Mouse (Mus musculus) intestine, embryonic 15.5 days (tissue): ENCODE measurements around the gene Kcnh1. TPM values are rescaled to one million over a fixed set of nuclear protein-coding genes. Genes with fewer than 3 reads are reported as not detected.

Source experiments
- ATAC-seq: fragments of 200-750 bp; cut with Nextera tagmentation; 2 replicates; pipeline ENCODE4 v1.8.0; 2017; ENCODE audit warnings: moderate TSS enrichment, moderate library complexity
- H3K27ac ChIP-seq: fragments of 300-500 bp; sonication (generic); 2 replicates; pipeline ENCODE4 v1.5.1; 2015; ENCODE audit warnings: mild to moderate bottlenecking, inconsistent platforms
- H3K27me3 ChIP-seq: fragments of 300-500 bp; sonication (generic); replicated peaks from 2 replicates; pipeline ENCODE4 v1.6.1; 2015; ENCODE audit warnings: inconsistent platforms
- H3K36me3 ChIP-seq: fragments of 300-500 bp; sonication (generic); 2 replicates; pipeline ENCODE4 v1.6.1; 2015; ENCODE audit warnings: inconsistent platforms
- H3K4me1 ChIP-seq: fragments of 300-500 bp; sonication (generic); replicated peaks from 2 replicates; pipeline ENCODE4 v1.6.1; 2015; ENCODE audit warnings: inconsistent platforms
- H3K4me2 ChIP-seq: fragments of 300-500 bp; sonication (generic); replicated peaks from 2 replicates; pipeline ENCODE4 v1.6.1; 2015; ENCODE audit warnings: mild to moderate bottlenecking, inconsistent platforms
- H3K4me3 ChIP-seq: fragments of 300-500 bp; sonication (generic); replicated peaks from 2 replicates; pipeline ENCODE4 v1.5.1; 2015; ENCODE audit warnings: inconsistent platforms
- H3K9ac ChIP-seq: fragments of 300-500 bp; sonication (generic); 2 replicates; pipeline ENCODE4 v1.6.1; 2015; ENCODE audit warnings: inconsistent platforms
- H3K9me3 ChIP-seq: fragments of 300-500 bp; sonication (generic); 2 replicates; pipeline ENCODE4 v1.6.1; 2016; ENCODE audit warnings: inconsistent platforms
- WGBS: fragments of 180-500 bp; shearing (Covaris S2); methylation state at CpG from one replicate; pipeline ENCODE4 v1.1.7; 2015; 5-methylcytosine and 5-hydroxymethylcytosine counted together
- polyA plus RNA-seq: library from polyadenylated mRNA; unstranded; fragments of >200 nt; fragmentation: Nextera tagmentation; extraction: Ambion mirVana; gene quantifications from 2 replicates; pipeline ENCODE4 v1.2.1, GENCODE M21; 2015

Gene Kcnh1
- polyA plus RNA-seq, 1 experiment from 2014 or later: 0.99 TPM

GRCm38 (mm10) chr1:192532212-192532611 is 341.6 kb downstream of the Kcnh1 start:
- H3K27ac ChIP-seq: no peak overlapping the region
- ATAC-seq: no peak

GRCm38 (mm10) chr1:192533016-192533415 is 342.4 kb downstream of the Kcnh1 start:
- Histone ChIP-seq H3K9ac (no peak overlapping the region), H3K4me3 (no peak overlapping the region), H3K9me3 (no peaks in the 10 kb centered on the region), H3K27ac (no peak overlapping the region), H3K4me2 (no peak overlapping the region), H3K27me3 (no peaks in the 10 kb centered on the region), H3K36me3 (no peaks in the 10 kb centered on the region), H3K4me1 (no peaks in the 10 kb centered on the region)
- ATAC-seq: no peak

More at GRCm38 (mm10) chr1:192532212-192532611, 341.6 kb downstream of the Kcnh1 start:
- H3K4me3 ChIP-seq: no peak overlapping the region
- no peaks in the 10 kb centered on the region for H3K27me3 ChIP-seq
- H3K4me2 ChIP-seq: no peak overlapping the region
- no peaks in the 10 kb centered on the region for H3K36me3 ChIP-seq
- H3K9me3 ChIP-seq: no peaks in the 10 kb centered on the region
- WGBS: 38% methylated on average over 2 of the region's 2 CpGs
- no peak overlapping the region for H3K9ac ChIP-seq
- H3K4me1 ChIP-seq: no peaks in the 10 kb centered on the region

GRCm38 (mm10) chr1:192536440-192536839 is 345.9 kb downstream of the Kcnh1 start:
- no peaks in the 10 kb centered on the region for H3K9me3 ChIP-seq
- no peak overlapping the region for H3K4me2 ChIP-seq
- H3K36me3 ChIP-seq: no peaks in the 10 kb centered on the region
- H3K27me3 ChIP-seq: no peaks in the 10 kb centered on the region
- H3K9ac ChIP-seq: no peak overlapping the region
- H3K4me1 ChIP-seq: no peaks in the 10 kb centered on the region
- H3K27ac ChIP-seq: no peak overlapping the region
- 36% methylated on average over 1 of the region's 1 CpGs for WGBS
- no peak for ATAC-seq
- no peak overlapping the region for H3K4me3 ChIP-seq

GRCm38 (mm10) chr1:192537169-192537568 is 346.6 kb downstream of the Kcnh1 start:
- Histone ChIP-seq H3K27me3 (no peaks in the 10 kb centered on the region), H3K27ac (no peak overlapping the region), H3K4me2 (no peak overlapping the region), H3K4me1 (no peaks in the 10 kb centered on the region), H3K4me3 (no peak overlapping the region), H3K9me3 (no peaks in the 10 kb centered on the region), H3K36me3 (no peaks in the 10 kb centered on the region), H3K9ac (no peak overlapping the region)
- 74% methylated on average over 7 of the region's 7 CpGs for WGBS
- no peak for ATAC-seq

- 62% methylated on average over 2 of the region's 2 CpGs for WGBS
- ATAC-seq: no peak
- no peaks in the 10 kb centered on the region for H3K9me3 ChIP-seq
Observed at GRCm38 (mm10) chr1:192542093-192542492, 351.5 kb downstream of the Kcnh1 start.

GRCm38 (mm10) chr1:192543686-192544085 is 353.1 kb downstream of the Kcnh1 start:
- Histone ChIP-seq H3K36me3 (no peaks in the 10 kb centered on the region), H3K4me3 (no peak overlapping the region), H3K27me3 (no peaks in the 10 kb centered on the region), H3K9ac (no peak overlapping the region), H3K4me2 (no peak overlapping the region), H3K27ac (no peak overlapping the region), H3K4me1 (no peaks in the 10 kb centered on the region), H3K9me3 (no peaks in the 10 kb centered on the region)
- WGBS: 89% methylated on average over 4 of the region's 4 CpGs
- ATAC-seq: no peak

More at GRCm38 (mm10) chr1:192542093-192542492, 351.5 kb downstream of the Kcnh1 start:
- H3K4me2 ChIP-seq: no peak overlapping the region
- H3K36me3 ChIP-seq: no peaks in the 10 kb centered on the region
- H3K27ac ChIP-seq: no peak overlapping the region
- no peak overlapping the region for H3K4me3 ChIP-seq
- no peak overlapping the region for H3K9ac ChIP-seq
- H3K4me1 ChIP-seq: no peaks in the 10 kb centered on the region
- no peaks in the 10 kb centered on the region for H3K27me3 ChIP-seq

GRCm38 (mm10) chr1:192544091-192544490 is 353.5 kb downstream of the Kcnh1 start:
- no peak overlapping the region for H3K4me3 ChIP-seq
- H3K4me1 ChIP-seq: no peaks in the 10 kb centered on the region
- no peaks in the 10 kb centered on the region for H3K36me3 ChIP-seq
- no peak for ATAC-seq
- H3K27me3 ChIP-seq: no peaks in the 10 kb centered on the region
- no peak overlapping the region for H3K9ac ChIP-seq
- no peak overlapping the region for H3K27ac ChIP-seq
- no peaks in the 10 kb centered on the region for H3K9me3 ChIP-seq
- no peak overlapping the region for H3K4me2 ChIP-seq
- 64% methylated on average over 9 of the region's 9 CpGs for WGBS

GRCm38 (mm10) chr1:192544901-192545300 is 354.3 kb downstream of the Kcnh1 start:
- H3K9ac ChIP-seq: no peak overlapping the region
- ATAC-seq: no peak
- H3K27ac ChIP-seq: no peak overlapping the region
- no peaks in the 10 kb centered on the region for H3K4me1 ChIP-seq
- 66% methylated on average over 7 of the region's 7 CpGs for WGBS
- no peak overlapping the region for H3K4me2 ChIP-seq
- no peaks in the 10 kb centered on the region for H3K9me3 ChIP-seq
- no peaks in the 10 kb centered on the region for H3K36me3 ChIP-seq
- H3K4me3 ChIP-seq: no peak overlapping the region
- no peaks in the 10 kb centered on the region for H3K27me3 ChIP-seq

- no peak overlapping the region for H3K4me3 ChIP-seq
- H3K27me3 ChIP-seq: no peaks in the 10 kb centered on the region
- no peak overlapping the region for H3K4me2 ChIP-seq
- no peak for ATAC-seq
- H3K9ac ChIP-seq: no peak overlapping the region
- no peak overlapping the region for H3K27ac ChIP-seq
- H3K36me3 ChIP-seq: no peaks in the 10 kb centered on the region
- 21% methylated on average over 1 of the region's 1 CpGs for WGBS
- no peaks in the 10 kb centered on the region for H3K4me1 ChIP-seq
- H3K9me3 ChIP-seq: no peaks in the 10 kb centered on the region
Observed at GRCm38 (mm10) chr1:192546843-192547242, 356.3 kb downstream of the Kcnh1 start.

GRCm38 (mm10) chr1:192550561-192550960 is 360.0 kb downstream of the Kcnh1 start:
- H3K4me3 ChIP-seq: no peak overlapping the region
- H3K9me3 ChIP-seq: no peaks in the 10 kb centered on the region
- ATAC-seq: no peak
- no peak overlapping the region for H3K9ac ChIP-seq
- no peak overlapping the region for H3K4me2 ChIP-seq
- H3K27me3 ChIP-seq: no peaks in the 10 kb centered on the region
- H3K4me1 ChIP-seq: no peaks in the 10 kb centered on the region
- no peak overlapping the region for H3K27ac ChIP-seq
- H3K36me3 ChIP-seq: no peaks in the 10 kb centered on the region
- WGBS: 87% methylated on average over 3 of the region's 3 CpGs

GRCm38 (mm10) chr1:192555516-192555915 is 364.9 kb downstream of the Kcnh1 start:
- Histone ChIP-seq H3K4me1 (no peaks in the 10 kb centered on the region), H3K27ac (no peak overlapping the region), H3K9me3 (no peaks in the 10 kb centered on the region), H3K36me3 (no peaks in the 10 kb centered on the region), H3K27me3 (no peaks in the 10 kb centered on the region), H3K4me2 (no peak overlapping the region), H3K9ac (no peak overlapping the region), H3K4me3 (no peak overlapping the region)
- WGBS: 70% methylated on average over 4 of the region's 4 CpGs
- ATAC-seq: no peak

GRCm38 (mm10) chr1:192557978-192558594 is 367.5 kb downstream of the Kcnh1 start:
- Histone ChIP-seq H3K27ac (no peak overlapping the region), H3K4me2 (no peak overlapping the region), H3K4me1 (no peaks in the 10 kb centered on the region), H3K36me3 (no peaks in the 10 kb centered on the region), H3K27me3 (no peaks in the 10 kb centered on the region), H3K4me3 (no peak overlapping the region), H3K9ac (no peak overlapping the region), H3K9me3 (no peaks in the 10 kb centered on the region)
- ATAC-seq: no peak
- WGBS: 76% methylated on average over 5 of the region's 5 CpGs

GRCm38 (mm10) chr1:192559341-192559740 is 368.8 kb downstream of the Kcnh1 start:
- H3K27me3 ChIP-seq: no peaks in the 10 kb centered on the region
- 85% methylated on average over 1 of the region's 1 CpGs for WGBS
- no peak overlapping the region for H3K9ac ChIP-seq
- no peaks in the 10 kb centered on the region for H3K4me1 ChIP-seq
- no peak for ATAC-seq
- no peak overlapping the region for H3K4me2 ChIP-seq
- no peaks in the 10 kb centered on the region for H3K9me3 ChIP-seq
- H3K36me3 ChIP-seq: no peaks in the 10 kb centered on the region
- no peak overlapping the region for H3K27ac ChIP-seq
- H3K4me3 ChIP-seq: no peak overlapping the region
